ENCODE assay signal across 8 mouse cellular contexts in genomic region chr5:142812621-142812975, GRCm38 (mm10). TPM values are rescaled to one million over a fixed set of nuclear protein-coding genes. Genes with fewer than 3 reads are reported as not detected.
DNase-seq lines count a peak whose midpoint lies in the region; ATAC-seq and TF ChIP-seq lines count a peak whose summit lies in the region.

No protein-coding gene starts in this region.

- H3K36me3 ChIP-seq in kidney, postnatal 0 days (ENCODE audit: insufficient read depth, low read length), result 0 out of 2 replicates have a peak, but pooled peaks cover 4% of the 10 kb centered on the region
- H3K36me3 ChIP-seq in forebrain, embryonic 12.5 days (replicated peaks), result peaks cover 43% of the 10 kb centered on the region
- peaks cover 66% of the 10 kb centered on the region for H3K36me3 ChIP-seq in limb, embryonic 13.5 days

- no peak for DNase-seq in kidney, postnatal 0 days (ENCODE audit: low spot score)
- no peak for DNase-seq in kidney, postnatal 4 days
- DNase-seq in retina, embryonic 14.5 days (ENCODE audit: low spot score), result no peak
- DNase-seq in frontal cortex, postnatal 36 days (ENCODE audit: low spot score in 2 of 2), result no peak
- DNase-seq in kidney, adult 9 months, result no peak

- H3K9me3 ChIP-seq in kidney, postnatal 0 days (replicated peaks; ENCODE audit: low read length), result no peaks in the 10 kb centered on the region
- no peaks in the 10 kb centered on the region for H3K9me3 ChIP-seq in forebrain, embryonic 12.5 days
- H3K9me3 ChIP-seq in limb, embryonic 13.5 days, result no peaks in the 10 kb centered on the region

- peak overlapping the region; percentile 93 for H3K4me3 ChIP-seq in kidney, postnatal 0 days (replicated peaks; ENCODE audit: low read depth, low read length)
- H3K4me3 ChIP-seq in forebrain, embryonic 12.5 days (replicated peaks), result peak overlapping the region; percentile 96
- peak overlapping the region; percentile 92 for H3K4me3 ChIP-seq in limb, embryonic 13.5 days
- H3K4me3 ChIP-seq in olfactory bulb, adult 2 months (ENCODE audit: insufficient read depth, low read depth, low read length), result peak overlapping the region; percentile 74

- no peaks in the 10 kb centered on the region for H3K27me3 ChIP-seq in kidney, postnatal 0 days (ENCODE audit: insufficient read depth, low read length)
- H3K27me3 ChIP-seq in forebrain, embryonic 12.5 days, result no peaks in the 10 kb centered on the region
- no peaks in the 10 kb centered on the region for H3K27me3 ChIP-seq in limb, embryonic 13.5 days

- TF ChIP-seq CTCF in kidney, postnatal 0 days (IDR thresholded peaks at IDR 0.05; ENCODE audit: low read depth), result no peak
- TF ChIP-seq CTCF in olfactory bulb, adult 2 months (IDR thresholded peaks at IDR 0.05; ENCODE audit: insufficient read depth, low read depth, low read length), result no peak

- TF ChIP-seq POLR2A in olfactory bulb, adult 2 months (IDR thresholded peaks at IDR 0.05; ENCODE audit: insufficient read depth, low read depth, low read length), result no peak

- ATAC-seq in kidney, postnatal 0 days (replicated peaks; ENCODE audit: low FRiP score, low read depth), result no peak
- no peak for ATAC-seq in forebrain, embryonic 12.5 days (ENCODE audit: low FRiP score)
- ATAC-seq in limb, embryonic 13.5 days (ENCODE audit: low FRiP score, low read depth), result no peak

- peaks cover 30% of the 10 kb centered on the region for H3K4me1 ChIP-seq in kidney, postnatal 0 days (replicated peaks; ENCODE audit: insufficient read depth, low read length)
- peaks cover 43% of the 10 kb centered on the region for H3K4me1 ChIP-seq in forebrain, embryonic 12.5 days
- H3K4me1 ChIP-seq in limb, embryonic 13.5 days, result peaks cover 50% of the 10 kb centered on the region
- peaks cover 31% of the 10 kb centered on the region for H3K4me1 ChIP-seq in olfactory bulb, adult 2 months (ENCODE audit: control insufficient read depth, insufficient read depth, low read length)

- WGBS in kidney, postnatal 0 days, result 31% methylated on average over 8 of the region's 8 CpGs
- WGBS in forebrain, embryonic 12.5 days, result 3% methylated on average over 8 of the region's 8 CpGs
- 7% methylated on average over 8 of the region's 8 CpGs for WGBS in limb, embryonic 13.5 days
- 16% methylated on average over 8 of the region's 8 CpGs for WGBS in olfactory bulb, adult 2 months

- peak overlapping the region; percentile 98 for H3K9ac ChIP-seq in kidney, postnatal 0 days (ENCODE audit: low read depth, low read length)
- H3K9ac ChIP-seq in forebrain, embryonic 12.5 days, result peak overlapping the region; percentile 100
- H3K9ac ChIP-seq in limb, embryonic 13.5 days, result peak overlapping the region; percentile 100

- peak overlapping the region; percentile 81 for H3K4me2 ChIP-seq in kidney, postnatal 0 days (ENCODE audit: low read length)
- peak overlapping the region; percentile 97 for H3K4me2 ChIP-seq in forebrain, embryonic 12.5 days
- H3K4me2 ChIP-seq in limb, embryonic 13.5 days (replicated peaks), result peak overlapping the region; percentile 98

- H3K27ac ChIP-seq in kidney, postnatal 0 days, result peak overlapping the region; percentile 60
- H3K27ac ChIP-seq in forebrain, embryonic 12.5 days, result peak overlapping the region; percentile 100
- H3K27ac ChIP-seq in limb, embryonic 13.5 days, result peak overlapping the region; percentile 100; the same call in 1 of the 2 replicates
- H3K27ac ChIP-seq in olfactory bulb, adult 2 months (ENCODE audit: insufficient read depth, low read depth, low read length), result peak overlapping the region; percentile 78; the same call in 1 of the 2 replicates

RNA-seq across cellular contexts. Expression of gene Tnrc18, which starts 4.9 kb away (rescaled TPM):
- polyA plus RNA-seq in kidney, postnatal 0 days (2015; fragmentation: Nextera tagmentation; extraction: Ambion mirVana), result 16.3 and 18.4 TPM in 2 replicates
- polyA plus RNA-seq in forebrain, embryonic 12.5 days (2016; fragmentation: Nextera tagmentation; extraction: Ambion mirVana), result 56.8 and 64.6 TPM in 2 replicates
- 37.4 and 37.7 TPM in 2 replicates for polyA plus RNA-seq in limb, embryonic 13.5 days (2015; fragmentation: Nextera tagmentation; extraction: Ambion mirVana)
- polyA plus RNA-seq in olfactory bulb, adult 2 months (2012; ENCODE audit: insufficient read depth, insufficient read length, low replicate concordance, missing spikeins), result not detected in 2 replicates
